Mouse (Mus musculus) adrenal gland, adult 18-20 months (tissue): Measurements from ENCODE around the gene Sord. TPM values are rescaled to one million over a fixed set of nuclear protein-coding genes. Genes with fewer than 3 reads are reported as not detected.

Source experiments
- DNase-seq, 2 experiments: peaks; one replicate each; pipeline ENCODE4 v3.0.0; 2021 to 2022; ENCODE audit warnings: low spot score in 2 of 2
- total RNA-seq, 2 experiments: library from RNA; stranded (reverse); gene quantifications; 1 replicate in 1 of 2; 2 replicates in 1 of 2; pipeline ENCODE4 v1.2.3; 2021

Sord gene
- total RNA-seq, 2 experiments from 2014 or later: 68.2 to 83.0 TPM

DNA sequence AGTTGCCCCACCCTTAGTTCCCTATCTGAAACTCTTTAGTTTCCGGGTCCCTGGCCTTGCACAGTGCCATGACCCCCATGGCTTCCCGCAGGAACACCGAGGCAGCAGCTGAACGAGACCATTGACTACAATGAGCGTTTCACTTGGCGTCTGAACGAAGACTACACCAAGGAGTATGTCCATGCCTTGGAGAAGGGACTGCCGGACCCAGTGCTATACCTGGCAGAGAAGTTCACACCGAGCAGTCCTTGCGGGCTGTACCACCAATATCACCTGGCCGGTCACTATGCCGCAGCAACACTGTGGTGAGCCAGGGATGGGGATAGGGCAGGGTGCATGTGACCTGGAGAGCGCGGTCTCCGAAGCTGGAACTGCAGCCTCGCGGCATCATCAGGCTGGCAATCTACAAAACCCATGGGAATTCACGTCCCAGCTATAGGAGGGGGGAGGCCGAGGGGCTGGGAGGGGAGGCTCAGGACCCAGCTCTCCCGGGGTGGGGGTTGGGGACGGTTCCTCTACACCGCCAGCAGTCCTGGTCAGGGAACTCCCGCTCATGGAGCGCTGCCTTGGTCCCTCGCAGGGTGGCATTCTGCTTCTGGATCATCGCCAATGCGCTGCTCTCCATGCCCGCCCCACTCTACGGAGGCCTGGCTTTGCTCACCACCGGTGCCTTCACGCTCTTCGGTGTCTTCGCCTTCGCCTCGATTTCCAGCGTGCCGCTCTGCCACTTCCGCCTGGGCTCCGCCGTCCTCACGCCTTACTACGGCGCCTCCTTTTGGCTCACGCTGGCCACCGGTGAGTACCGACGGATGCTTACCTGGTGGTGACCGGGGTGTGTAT lies 66.8 kb downstream of the Sord start:
- peak in 1 of 2 experiments; percentile 35 for DNase-seq

DNA sequence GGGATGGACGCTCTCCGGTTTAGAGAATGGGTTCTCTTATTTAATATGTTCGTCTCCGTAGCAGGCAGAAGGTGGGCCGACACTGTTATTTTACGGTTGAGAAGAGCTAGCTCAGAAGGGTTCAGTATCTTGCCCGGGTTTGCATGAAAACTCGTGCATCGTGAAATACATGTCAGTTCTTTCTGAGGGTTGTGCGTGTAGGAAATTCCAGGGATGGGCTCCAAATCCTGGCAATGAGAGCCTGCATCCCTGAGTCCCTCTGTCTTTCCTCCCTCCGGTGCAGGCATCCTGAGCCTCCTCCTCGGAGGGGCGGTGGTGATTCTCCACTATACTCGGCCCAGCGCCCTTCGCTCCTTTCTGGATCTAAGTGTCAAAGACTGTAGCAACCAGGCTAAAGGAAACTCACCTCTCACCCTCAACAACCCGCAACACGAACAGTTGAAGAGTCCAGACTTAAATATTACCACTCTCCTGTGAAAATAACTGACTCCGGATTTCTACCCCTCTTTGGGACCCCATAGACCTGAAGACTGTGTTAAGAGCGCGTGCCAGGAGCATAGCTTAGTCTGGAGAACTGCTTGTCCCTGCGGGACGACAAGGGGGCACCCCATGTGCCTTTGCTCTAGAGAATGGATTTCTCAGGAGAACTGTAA lies 67.5 kb downstream of the Sord start:
- no peak for DNase-seq

DNA sequence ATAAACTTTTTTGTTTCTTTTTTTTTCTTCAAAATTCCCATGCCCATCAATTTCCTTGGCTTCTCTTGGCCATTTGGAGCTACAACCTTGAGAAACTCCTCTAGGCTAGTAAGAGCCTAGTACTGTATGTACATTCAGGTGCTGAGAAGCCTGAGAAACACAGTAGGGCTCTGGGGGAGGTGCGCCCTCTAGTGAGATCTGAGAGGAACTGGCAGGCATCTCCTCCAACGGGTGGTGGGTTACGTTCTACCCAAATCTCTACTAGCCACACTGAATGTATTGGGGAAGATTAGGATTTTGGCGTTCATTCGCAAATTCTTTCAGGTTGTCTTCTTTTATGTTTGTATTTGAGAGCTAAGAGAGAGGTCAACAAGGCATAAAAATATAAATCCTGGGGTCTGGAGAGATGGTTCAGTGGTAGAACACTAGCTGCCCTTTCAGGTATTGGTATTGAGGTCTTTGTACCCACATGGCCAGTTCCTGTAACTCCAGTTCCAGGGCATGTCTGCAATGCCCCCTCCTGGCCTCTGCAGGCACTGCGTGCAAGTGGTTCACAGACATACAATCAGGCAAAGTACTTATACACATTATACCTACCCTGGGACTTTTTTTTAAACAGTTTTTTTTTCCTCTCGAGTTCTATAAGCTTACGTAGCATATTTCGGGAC lies 68.2 kb downstream of the Sord start:
- peak; percentile 52 to 57 for DNase-seq

DNA sequence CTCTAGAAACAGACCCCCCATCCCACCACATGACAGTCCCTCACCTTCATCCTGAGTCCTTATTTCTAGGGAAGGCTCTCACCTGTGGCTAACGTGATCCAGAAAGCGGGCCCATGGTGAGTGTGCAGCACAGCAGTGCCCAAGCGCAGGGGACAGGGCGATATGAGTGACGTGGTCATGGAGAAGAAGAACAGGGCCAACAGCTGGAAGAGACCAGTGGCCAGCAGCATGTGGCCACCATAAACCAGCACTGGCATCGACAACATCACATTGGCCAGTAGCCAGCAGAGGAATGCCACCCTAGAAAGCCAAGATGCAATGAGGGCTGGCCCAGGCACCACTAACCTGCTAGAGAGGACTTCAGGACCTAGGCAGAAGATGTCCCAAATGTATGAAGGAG lies 70.0 kb downstream of the Sord start:
- no peak for DNase-seq

DNA sequence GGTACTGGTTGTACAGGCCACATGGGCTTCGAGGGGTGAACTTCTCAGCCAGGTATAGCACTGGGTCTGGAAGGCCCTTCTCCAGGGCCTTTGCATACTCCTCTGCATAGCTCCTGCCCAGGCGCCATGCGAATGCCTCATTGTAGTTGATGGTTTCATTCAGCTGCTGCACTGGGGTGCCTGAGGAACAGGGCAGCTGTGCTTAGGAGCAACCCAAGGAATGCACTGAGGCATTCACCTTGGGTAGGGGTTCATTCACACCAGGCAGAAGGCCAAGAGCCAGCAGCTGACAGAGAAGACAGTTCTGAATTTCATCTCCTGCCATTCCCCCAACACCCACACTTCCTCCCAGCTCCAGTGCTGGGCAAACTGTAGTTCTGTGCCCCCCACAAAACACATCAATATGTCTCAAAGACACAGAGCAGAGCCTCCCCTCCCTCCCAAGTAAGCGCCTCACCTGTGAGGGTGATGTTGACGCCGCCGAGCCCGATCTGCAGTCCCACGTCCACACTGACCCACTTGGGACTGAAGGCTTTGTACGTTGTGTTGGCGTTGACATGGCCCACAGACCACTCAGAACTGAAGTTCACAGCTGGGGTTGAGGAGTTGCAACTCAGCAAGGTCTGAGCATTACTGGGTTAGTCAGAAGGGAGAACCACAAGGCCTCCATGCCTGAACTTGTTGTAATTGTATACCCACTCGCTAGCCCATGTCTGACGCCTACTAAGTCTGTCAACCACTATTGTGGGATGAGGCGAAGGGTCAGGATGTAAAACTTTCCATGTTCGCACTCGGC lies 70.7 kb downstream of the Sord start:
- no peak for DNase-seq

DNA sequence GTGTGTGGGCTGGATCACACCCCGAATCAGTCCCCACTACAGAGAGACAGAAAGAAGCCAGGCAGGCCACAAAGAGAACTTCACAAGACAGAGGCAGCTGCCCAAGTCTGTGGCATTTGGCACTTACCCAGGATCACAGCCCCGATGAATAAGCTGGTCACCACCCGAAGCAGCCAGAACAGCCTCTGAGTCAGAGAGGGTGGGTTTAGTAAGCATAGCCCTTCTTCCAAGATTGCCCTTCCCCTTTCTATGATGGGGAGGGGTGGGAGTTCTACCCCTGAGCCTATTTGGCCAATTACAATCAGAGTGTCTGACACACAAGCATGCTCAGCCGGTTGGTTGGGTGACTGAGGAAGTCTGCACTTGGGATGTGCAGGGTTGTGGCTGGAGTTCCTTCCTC lies 71.6 kb downstream of the Sord start:
- DNase-seq: peak in 1 of 2 experiments; percentile 37

DNA sequence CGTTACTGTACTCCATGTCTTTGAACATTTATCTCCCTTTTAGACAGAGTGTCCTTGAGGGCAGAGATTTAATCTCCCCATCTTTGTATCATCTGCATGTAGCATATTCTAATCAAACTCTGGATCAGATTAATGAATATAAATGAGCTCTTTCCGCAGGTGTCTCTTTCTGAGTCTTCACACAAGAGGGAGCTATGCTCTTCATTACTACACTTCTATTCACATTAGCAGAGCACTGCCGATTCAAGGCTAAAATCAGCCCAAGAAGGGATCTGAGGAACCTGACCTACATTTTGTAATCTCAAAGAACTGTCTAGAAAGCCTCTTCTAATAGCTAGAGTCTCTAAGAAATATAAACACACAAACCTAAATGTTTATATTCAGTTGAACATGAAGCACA lies 75.1 kb downstream of the Sord start:
- no peak for DNase-seq

DNA sequence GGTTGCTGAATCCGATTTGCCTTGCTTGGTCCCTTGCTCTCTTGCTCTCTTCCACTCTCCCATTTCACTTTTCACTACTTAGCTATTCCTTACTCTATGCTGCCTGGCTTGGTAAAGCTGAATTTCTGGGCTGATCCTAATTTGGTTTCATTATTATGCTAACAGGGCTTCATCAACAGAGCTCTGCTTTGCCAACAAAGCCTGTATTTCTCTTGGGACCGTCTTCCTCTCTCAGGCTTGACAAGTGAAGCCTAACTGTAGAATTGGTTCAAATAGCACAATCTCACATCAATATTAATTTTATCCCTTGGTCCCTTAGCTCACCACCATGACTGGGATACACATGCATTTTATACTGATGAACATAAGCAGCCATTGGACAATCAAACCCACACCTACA lies 77.0 kb downstream of the Sord start:
- DNase-seq: no peak

DNA sequence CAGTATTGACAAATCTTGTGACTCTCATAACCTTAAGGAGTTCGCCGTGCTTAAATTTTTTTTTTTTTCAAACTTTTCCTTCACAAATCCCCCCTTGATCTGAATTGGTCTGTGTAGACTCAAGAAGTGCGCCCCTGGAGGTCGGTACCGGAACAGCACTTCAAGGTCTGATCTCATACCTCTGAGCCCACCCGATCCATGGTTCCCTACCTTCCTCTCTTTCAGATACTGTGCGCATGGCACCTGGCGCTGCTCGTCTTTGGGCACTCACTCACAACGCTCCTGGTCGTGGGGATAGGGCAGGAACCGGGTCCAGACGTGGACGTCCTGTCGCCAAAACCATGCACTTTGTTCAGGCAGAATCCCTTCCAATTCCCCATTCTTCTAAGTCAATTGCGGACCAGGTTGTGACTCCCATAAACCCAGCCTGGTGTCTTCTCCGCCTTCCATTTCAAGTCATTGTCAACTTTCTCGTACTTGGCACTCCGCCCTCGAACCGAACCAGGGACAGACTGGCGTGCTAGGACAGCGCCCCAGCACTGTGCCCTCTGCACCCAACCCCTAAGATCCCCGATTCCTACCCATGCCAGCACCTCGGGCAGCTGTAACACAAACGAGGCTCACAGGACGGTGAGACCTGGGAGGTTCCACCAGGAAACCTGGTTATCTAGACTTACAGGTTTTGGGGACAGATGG lies 78.3 kb downstream of the Sord start:
- peak; percentile 38 to 62 for DNase-seq

DNA sequence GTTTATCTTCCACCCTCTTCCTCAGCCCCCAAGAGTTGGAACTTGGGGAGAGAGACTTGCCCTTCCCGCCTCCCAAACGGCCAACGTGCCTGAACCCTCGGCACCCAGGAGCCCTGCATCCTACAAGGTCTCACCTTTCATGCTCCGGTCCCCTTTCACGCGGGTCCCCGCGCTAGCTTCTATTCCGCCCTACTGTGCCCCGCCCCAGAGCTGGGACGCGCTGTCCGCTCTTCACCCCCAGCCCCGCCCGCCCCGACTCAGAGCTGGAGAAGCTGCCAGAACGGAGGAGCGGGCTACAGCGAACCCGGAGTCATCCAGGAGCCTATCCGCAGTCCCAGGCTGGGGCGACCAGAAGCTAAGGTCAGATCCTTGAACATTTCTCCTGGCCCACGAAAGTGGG lies 79.0 kb downstream of the Sord start, which contains the start of gene Duoxa1:
Gene Duoxa1, minus strand, starts transcription at position 195 of the 400 bp plus-strand sequence.
- DNase-seq: no peak

Other genes with a start within 250 kb of the Sord start
- 10 to 100 TPM; 16.9 to 18.7 TPM for gene Eif3j1, start 206.2 kb upstream of the Sord start, total RNA-seq
- gene Spg11, start 116.4 kb upstream of the Sord start, total RNA-seq: 10 to 100 TPM; 16.1 to 17.9 TPM
- 1,000 to 10,000 TPM in 1 of 2 experiments, 100 to 1,000 TPM in 1; 825 to 1,833 TPM for gene B2m, start 87.1 kb upstream of the Sord start, total RNA-seq
- gene Trim69, start 74.0 kb upstream of the Sord start, total RNA-seq: under 1 TPM in 1 of 2 experiments, not detected in 1; 0.16 TPM
- gene Patl2, start 48.6 kb upstream of the Sord start, total RNA-seq: not detected
- gene Terb2, start 48.5 kb upstream of the Sord start, total RNA-seq: not detected
- under 1 TPM in 1 of 2 experiments, not detected in 1; 0.13 TPM for gene Duox2, start 63.7 kb downstream of the Sord start, total RNA-seq
- not detected for gene Duoxa2, start 64.2 kb downstream of the Sord start, total RNA-seq
- not detected for gene Duoxa1, start 79.0 kb downstream of the Sord start, total RNA-seq
- under 1 TPM in 1 of 2 experiments, not detected in 1; 0.07 TPM for gene Duox1, start 80.9 kb downstream of the Sord start, total RNA-seq
- gene Shf, start 134.4 kb downstream of the Sord start, total RNA-seq: 10 to 100 TPM in 1 of 2 experiments, 1 to 10 TPM in 1; 6.4 to 10.4 TPM
- 1 to 10 TPM; 1.2 to 7.1 TPM for gene Slc28a2, start 191.7 kb downstream of the Sord start, total RNA-seq